Mouse (Mus musculus) Patski (cell line): ENCODE measurements around the gene Olfr914. TPM values are rescaled to one million over a fixed set of nuclear protein-coding genes. Genes with fewer than 3 reads are reported as not detected.

Source experiments
- ATAC-seq: fragments of 100-300 bp; one replicate; pipeline ENCODE4 v1.8.0; 2021
- CTCF ChIA-PET: fragments of 350-600 bp; sonication (Branson Sonifier 250); formaldehyde crosslinking; loops from one replicate; lab custom pipeline; 2022; ENCODE audit warnings: inconsistent platforms; lab: Charles Lee
- POLR2A ChIA-PET: fragments of 350-600 bp; sonication (Branson Sonifier 250); formaldehyde crosslinking; loops from one replicate; lab custom pipeline; 2022; ENCODE audit warnings: antibody characterized with exemption, inconsistent platforms; lab: Charles Lee
- DNase-seq: peaks from one replicate; pipeline ENCODE4 v3.0.0-alpha.2; 2011; ENCODE audit warnings: low read depth, low spot score
- H3K27me3 ChIP-seq: fragments of 371-371 bp; one replicate; pipeline ENCODE4 v1.5.1; 2021
- CTCF ChIP-seq: fragments of 100-300 bp; IDR thresholded peaks from one replicate; pipeline ENCODE4 v1.5.1; 2021
- in situ Hi-C: fragments of 300-500 bp; cut with MboI; formaldehyde crosslinking; loops from 3 replicates; pipeline ENCODE4 v1.11.1; 2018; ENCODE audit warnings: low pct_unique_long_range_greater_than_20kb, mixed read lengths
- polyA plus RNA-seq: library from polyadenylated mRNA; unstranded; gene quantifications from one replicate; pipeline ENCODE4 v1.2.3, GENCODE M21; 2021

Gene Olfr914
- polyA plus RNA-seq = not detected

GRCm38 (mm10) chr9:38604802-38605201 is at the start of gene Olfr914:
TSS of gene Olfr914 (plus strand) at chr9:38605102.
- DNase-seq (no peak), ATAC-seq (no peak)
- POLR2A ChIA-PET = no interaction called here
- in situ Hi-C loops = no loop called here
- no peaks in the 10 kb centered on the region for H3K27me3 ChIP-seq
- CTCF ChIA-PET = no interaction called here
- TF ChIP-seq CTCF = no peak

DNA sequence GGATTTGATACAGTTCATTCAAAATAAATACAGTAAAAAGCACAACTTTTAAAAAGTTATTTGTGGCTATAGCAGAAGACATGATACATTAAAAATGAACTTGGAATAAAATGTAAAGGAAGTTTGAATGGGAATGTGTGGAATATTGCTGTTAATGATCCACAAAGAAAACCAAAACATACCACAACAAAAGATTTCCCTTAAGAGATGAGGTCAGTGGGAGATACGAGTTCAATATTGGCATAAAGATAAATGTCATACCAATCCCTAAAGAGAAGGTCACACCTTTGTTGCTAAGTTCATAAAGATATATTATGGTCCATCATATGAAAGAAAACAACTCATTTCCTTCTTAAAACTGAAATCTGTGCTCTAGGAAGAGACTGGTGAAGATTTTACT is 25.0 kb upstream of the Olfr914 start, which contains the start of gene Olfr912:
Gene Olfr912 (plus strand): TSS at position 301 of the 400 bp plus-strand sequence.
- ATAC-seq = no peak
- no peak for DNase-seq
- in situ Hi-C loops = no loop called here
- POLR2A ChIA-PET = no interaction called here
- H3K27me3 ChIP-seq = no peaks in the 10 kb centered on the region
- TF ChIP-seq CTCF = no peak
- CTCF ChIA-PET = no interaction called here

GRCm38 (mm10) chr9:38591056-38591455 is 13.8 kb upstream of the Olfr914 start:
- DNase-seq (no peak), ATAC-seq (no peak)
- ChIA-PET POLR2A (no interaction called here), CTCF (interaction anchor here (0.9 kb wide), 1 partner anchor 9 kb away, joined by 3 read pairs; no protein-coding TSS in a partner anchor)
- no peaks in the 10 kb centered on the region for H3K27me3 ChIP-seq
- no peak for TF ChIP-seq CTCF
- in situ Hi-C loops = no loop called here

DNA sequence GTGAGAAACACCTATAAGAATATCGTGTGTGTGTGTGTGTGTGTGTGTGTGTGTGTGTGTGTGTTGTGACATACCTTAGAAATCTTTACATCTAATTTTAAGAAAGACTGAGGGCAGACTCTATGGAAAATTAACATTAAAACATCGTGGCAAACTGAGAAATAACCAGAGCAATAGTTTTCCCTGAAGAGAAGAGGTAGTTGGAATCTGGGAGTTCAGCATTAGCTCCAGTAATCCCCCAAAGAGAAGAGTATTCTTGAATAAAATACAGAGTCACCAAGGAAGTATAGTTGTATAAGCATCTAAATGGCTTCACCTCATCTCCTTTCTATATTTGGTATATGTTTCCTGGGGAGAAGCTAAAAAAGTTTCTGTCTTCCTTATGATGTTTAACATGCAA is 12.4 kb upstream of the Olfr914 start, which contains the start of gene Olfr913:
Gene Olfr913 (plus strand): TSS at position 301 of the 400 bp plus-strand sequence.
- in situ Hi-C loops = no loop called here
- ATAC-seq (no peak), DNase-seq (no peak)
- TF ChIP-seq CTCF = no peak
- H3K27me3 ChIP-seq = no peaks in the 10 kb centered on the region
- CTCF ChIA-PET = no interaction called here
- POLR2A ChIA-PET = no interaction called here

DNA sequence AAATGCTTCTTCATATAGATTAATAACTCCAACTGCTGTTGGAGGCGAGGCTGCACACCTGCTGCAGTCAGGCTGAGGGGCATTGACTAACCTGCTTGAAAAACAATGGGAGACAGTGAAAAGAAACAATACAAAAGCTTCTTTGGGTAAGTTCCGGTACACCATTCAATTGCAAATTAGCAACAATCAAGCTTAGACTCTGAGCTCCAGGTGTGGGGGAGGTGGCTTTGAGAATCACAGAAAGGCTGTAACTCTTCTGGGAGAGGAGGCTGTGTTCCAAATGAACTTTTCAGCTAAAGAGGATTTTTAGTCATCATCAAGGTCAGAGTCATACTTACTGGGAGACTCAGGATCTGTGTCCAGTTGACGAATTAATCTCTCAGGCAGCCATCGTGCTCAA is 27.5 kb downstream of the Olfr914 start:
- TF ChIP-seq CTCF = no peak
- ChIA-PET POLR2A (no interaction called here), CTCF (no interaction called here)
- ATAC-seq = no peak
- no peak for DNase-seq
- no peaks in the 10 kb centered on the region for H3K27me3 ChIP-seq
- in situ Hi-C loops = no loop called here

GRCm38 (mm10) chr9:38659775-38660174 is 54.9 kb downstream of the Olfr914 start, which contains the start of gene Olfr916:
TSS of gene Olfr916 (minus strand) at chr9:38659875.
- POLR2A ChIA-PET = no interaction called here
- DNase-seq = no peak
- TF ChIP-seq CTCF = no peak
- CTCF ChIA-PET = no interaction called here
- H3K27me3 ChIP-seq = peaks cover 3% of the 10 kb centered on the region
- in situ Hi-C loops = no loop called here
- ATAC-seq = no peak

Other genes starting within 250 kb of the Olfr914 start
- not detected for gene Olfr250, start 238.2 kb upstream of the Olfr914 start, polyA plus RNA-seq
- not detected for gene Olfr251, start 228.0 kb upstream of the Olfr914 start, polyA plus RNA-seq
- gene Olfr147, start 203.4 kb upstream of the Olfr914 start, polyA plus RNA-seq = not detected
- not detected for gene Olfr901, start 175.6 kb upstream of the Olfr914 start, polyA plus RNA-seq
- not detected for gene Olfr902, start 157.4 kb upstream of the Olfr914 start, polyA plus RNA-seq
- not detected for gene Olfr904, start 142.0 kb upstream of the Olfr914 start, polyA plus RNA-seq
- gene Olfr905, start 134.0 kb upstream of the Olfr914 start, polyA plus RNA-seq = 0.05 TPM
- gene Olfr906, start 118.0 kb upstream of the Olfr914 start, polyA plus RNA-seq = not detected
- not detected for gene Olfr907, start 109.3 kb upstream of the Olfr914 start, polyA plus RNA-seq
- gene Olfr911-ps1, start 83.5 kb upstream of the Olfr914 start, polyA plus RNA-seq = not detected
- gene Olfr910, start 67.3 kb upstream of the Olfr914 start, polyA plus RNA-seq = not detected
- gene Olfr912, start 24.9 kb upstream of the Olfr914 start, polyA plus RNA-seq = not detected
- not detected for gene Olfr913, start 12.3 kb upstream of the Olfr914 start, polyA plus RNA-seq
- gene Olfr916, start 54.8 kb downstream of the Olfr914 start, polyA plus RNA-seq = not detected
- not detected for gene Olfr917, start 60.7 kb downstream of the Olfr914 start, polyA plus RNA-seq
- not detected for gene Olfr918, start 69.5 kb downstream of the Olfr914 start, polyA plus RNA-seq
- not detected for gene Olfr919, start 98.6 kb downstream of the Olfr914 start, polyA plus RNA-seq
- 61.4 TPM for gene Vwa5a, start 113.2 kb downstream of the Olfr914 start, polyA plus RNA-seq
- gene Olfr920, start 147.2 kb downstream of the Olfr914 start, polyA plus RNA-seq = 0.33 TPM
- gene Olfr921, start 168.0 kb downstream of the Olfr914 start, polyA plus RNA-seq = not detected
- gene Olfr922, start 209.5 kb downstream of the Olfr914 start, polyA plus RNA-seq = not detected
- gene Olfr923, start 221.4 kb downstream of the Olfr914 start, polyA plus RNA-seq = not detected
- not detected for gene Olfr924, start 239.3 kb downstream of the Olfr914 start, polyA plus RNA-seq
- not detected for gene Olfr26, start 250.0 kb downstream of the Olfr914 start, polyA plus RNA-seq